Mouse (Mus musculus) frontal cortex, postnatal 36 days (tissue): ENCODE results near the gene Sp7.

Experiments used
- DNase-seq, 2 experiments: peaks; one replicate each; pipeline ENCODE4 v3.0.0; 2022; ENCODE audit warnings: low spot score in 2 of 2

The Sp7 gene

GRCm38 (mm10) chr15:102366733-102367344, at the start of gene Sp7:
TSS of gene Sp7 (minus strand) at chr15:102367182.
- DNase-seq = no peak

- no peak for DNase-seq
Measured at GRCm38 (mm10) chr15:102413687-102414086, 46.7 kb upstream of the Sp7 start.

GRCm38 (mm10) chr15:102411077-102411476, 44.1 kb upstream of the Sp7 start:
- no peak for DNase-seq

GRCm38 (mm10) chr15:102409286-102409685, 42.3 kb upstream of the Sp7 start:
- no peak for DNase-seq

GRCm38 (mm10) chr15:102408558-102409130, 41.7 kb upstream of the Sp7 start:
- no peak for DNase-seq

- DNase-seq = no peak
Measured at GRCm38 (mm10) chr15:102407681-102408557, 40.9 kb upstream of the Sp7 start.

- DNase-seq = no peak
Measured at GRCm38 (mm10) chr15:102406912-102407580, 40.1 kb upstream of the Sp7 start.

- DNase-seq = peak; percentile 43 to 51
Measured at GRCm38 (mm10) chr15:102406196-102406911, 39.4 kb upstream of the Sp7 start.

GRCm38 (mm10) chr15:102405489-102406195, 38.7 kb upstream of the Sp7 start, which contains the start of gene Sp1:
TSS of gene Sp1 (plus strand) at chr15:102406143.
- DNase-seq = peak; percentile 99 to 100

- no peak for DNase-seq
Measured at GRCm38 (mm10) chr15:102404608-102405488, 37.9 kb upstream of the Sp7 start.

GRCm38 (mm10) chr15:102402210-102402609, 35.2 kb upstream of the Sp7 start:
- DNase-seq = no peak

GRCm38 (mm10) chr15:102401278-102401677, 34.3 kb upstream of the Sp7 start:
- no peak for DNase-seq

GRCm38 (mm10) chr15:102400476-102401045, 33.6 kb upstream of the Sp7 start:
- no peak for DNase-seq

- DNase-seq = peak; percentile 55 to 63
Measured at GRCm38 (mm10) chr15:102399229-102400221, 32.5 kb upstream of the Sp7 start.

- no peak for DNase-seq
Measured at GRCm38 (mm10) chr15:102398629-102399028, 31.6 kb upstream of the Sp7 start.

GRCm38 (mm10) chr15:102395061-102395460, 28.1 kb upstream of the Sp7 start:
- DNase-seq = no peak

- DNase-seq = no peak
Measured at GRCm38 (mm10) chr15:102393584-102394014, 26.6 kb upstream of the Sp7 start.

- no peak for DNase-seq
Measured at GRCm38 (mm10) chr15:102392520-102392919, 25.5 kb upstream of the Sp7 start.
